Mouse (Mus musculus): Measurements from ENCODE around the gene Olfr1183. TPM values are rescaled to one million over a fixed set of nuclear protein-coding genes. Genes with fewer than 3 reads are reported as not detected.

The Olfr1183 gene
- polyA plus RNA-seq, 2 experiments: not detected

DNA sequence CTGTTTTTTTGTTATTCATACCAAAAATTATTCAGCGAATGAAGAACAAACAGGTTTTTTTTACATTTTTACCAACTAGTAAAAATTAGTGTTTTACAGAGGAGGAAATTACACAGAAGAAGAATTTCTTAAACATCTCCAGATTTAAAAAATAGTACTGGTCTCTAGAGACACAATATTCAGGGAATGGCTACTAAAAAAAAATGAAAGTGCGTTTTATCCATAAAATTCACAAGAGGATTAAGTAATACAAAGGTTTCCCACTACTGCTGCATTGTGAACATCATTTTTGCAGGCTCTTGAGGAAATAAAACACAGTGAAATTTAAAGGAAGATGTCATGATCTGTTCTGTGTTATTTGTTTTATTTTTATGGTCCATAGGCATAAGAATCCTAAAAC, 28.6 kb downstream of the Olfr1183 start, which contains the start of gene Olfr1184:
Gene Olfr1184 (plus strand): TSS at position 301 of the 400 bp plus-strand sequence.
- no peak for TF ChIP-seq EP300 (IDR thresholded peaks at IDR 0.05; ENCODE audit: low read depth)
- no peak for TF ChIP-seq CTCF (IDR thresholded peaks at IDR 0.05; ENCODE audit: low read depth)
- no peak within 1 kb of the TSS for H3K27ac ChIP-seq
- H3K4me2 ChIP-seq (ENCODE audit: low read depth): no peak within 1 kb of the TSS
- 65% methylated on average over 2 of the region's 2 CpGs for WGBS (ENCODE audit: insufficient replicate concordance)
- no peak within 1 kb of the TSS for H3K4me3 ChIP-seq (ENCODE audit: insufficient read depth in 1 of 2, low read depth in 2 of 2, low read length in 2 of 2)
- no peaks in the 10 kb centered on the region for H3K9me3 ChIP-seq (ENCODE audit: control insufficient read depth, low read length)
- H3K36me3 ChIP-seq (replicated peaks; ENCODE audit: control insufficient read depth, insufficient read depth, low read depth): no peaks in the 10 kb centered on the region
- H3K27me3 ChIP-seq (ENCODE audit: control insufficient read depth, insufficient read depth, low read length): no peaks in the 10 kb centered on the region
- no peaks in the 10 kb centered on the region for H3K4me1 ChIP-seq (replicated peaks; ENCODE audit: control insufficient read depth in 2 of 2, insufficient read depth in 2 of 2, low read length in 1 of 2)
- H3K9ac ChIP-seq (replicated peaks): no peak within 1 kb of the TSS
- ATAC-seq (ENCODE audit: insufficient read depth) (no peak), DNase-seq (ENCODE audit: low read depth in 3 of 3, low spot score in 3 of 3) (no peak)

DNA sequence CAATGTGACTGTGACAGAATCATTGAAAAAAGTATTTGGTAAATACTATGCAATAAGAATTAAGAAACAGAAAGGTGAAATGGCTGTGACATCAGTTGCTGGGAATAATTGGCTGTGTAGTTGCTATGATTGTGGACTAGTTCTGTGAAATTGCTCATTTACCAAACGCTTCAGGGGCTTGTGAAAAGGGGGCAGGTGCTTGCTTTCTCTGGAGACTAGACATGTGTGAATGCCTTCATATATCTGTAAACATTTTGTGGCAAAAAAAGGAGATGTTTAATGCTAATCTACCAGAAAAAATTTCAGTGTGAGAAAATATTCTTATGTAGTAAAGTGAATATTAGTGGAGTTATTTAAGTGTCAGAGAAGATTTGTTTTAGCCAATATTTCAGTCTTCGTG, 38.4 kb downstream of the Olfr1183 start, which contains the start of gene Olfr1185-ps1:
Gene Olfr1185-ps1 (plus strand): TSS at position 301 of the 400 bp plus-strand sequence.
- no peaks in the 10 kb centered on the region for H3K36me3 ChIP-seq (replicated peaks; ENCODE audit: control insufficient read depth, insufficient read depth, low read depth)
- H3K4me2 ChIP-seq (ENCODE audit: low read depth): no peak within 1 kb of the TSS
- no peaks in the 10 kb centered on the region for H3K4me1 ChIP-seq (replicated peaks; ENCODE audit: control insufficient read depth in 2 of 2, insufficient read depth in 2 of 2, low read length in 1 of 2)
- no peaks in the 10 kb centered on the region for H3K9me3 ChIP-seq (ENCODE audit: control insufficient read depth, low read length)
- TF ChIP-seq EP300 (IDR thresholded peaks at IDR 0.05; ENCODE audit: low read depth) (no peak), CTCF (IDR thresholded peaks at IDR 0.05; ENCODE audit: low read depth) (no peak)
- H3K27ac ChIP-seq: no peak within 1 kb of the TSS
- H3K9ac ChIP-seq (replicated peaks): no peak within 1 kb of the TSS
- DNase-seq (ENCODE audit: low read depth in 3 of 3, low spot score in 3 of 3) (no peak), ATAC-seq (ENCODE audit: insufficient read depth) (no peak)
- no peak within 1 kb of the TSS for H3K4me3 ChIP-seq (ENCODE audit: insufficient read depth in 1 of 2, low read depth in 2 of 2, low read length in 2 of 2)
- WGBS (ENCODE audit: insufficient replicate concordance): 36% methylated on average over 2 of the region's 2 CpGs
- H3K27me3 ChIP-seq (ENCODE audit: control insufficient read depth, insufficient read depth, low read length): no peaks in the 10 kb centered on the region

GRCm38 (mm10) chr2:88518251-88518650, 63.6 kb downstream of the Olfr1183 start, which contains the start of gene Olfr1186:
TSS of gene Olfr1186 (plus strand) at chr2:88518551.
- H3K4me3 ChIP-seq (ENCODE audit: insufficient read depth in 1 of 2, low read depth in 2 of 2, low read length in 2 of 2): no peak within 1 kb of the TSS
- WGBS (ENCODE audit: insufficient replicate concordance): 73% methylated on average over 2 of the region's 2 CpGs
- no peak for TF ChIP-seq CTCF (IDR thresholded peaks at IDR 0.05; ENCODE audit: low read depth)
- no peak for TF ChIP-seq EP300 (IDR thresholded peaks at IDR 0.05; ENCODE audit: low read depth)
- H3K4me2 ChIP-seq (ENCODE audit: low read depth): no peak within 1 kb of the TSS
- H3K9me3 ChIP-seq (ENCODE audit: control insufficient read depth, low read length): no peaks in the 10 kb centered on the region
- no peaks in the 10 kb centered on the region for H3K36me3 ChIP-seq (replicated peaks; ENCODE audit: control insufficient read depth, insufficient read depth, low read depth)
- DNase-seq (ENCODE audit: low read depth in 3 of 3, low spot score in 3 of 3) (no peak), ATAC-seq (ENCODE audit: insufficient read depth) (no peak)
- H3K27me3 ChIP-seq (ENCODE audit: control insufficient read depth, insufficient read depth, low read length): no peaks in the 10 kb centered on the region
- no peaks in the 10 kb centered on the region for H3K4me1 ChIP-seq (replicated peaks; ENCODE audit: control insufficient read depth in 2 of 2, insufficient read depth in 2 of 2, low read length in 1 of 2)
- H3K27ac ChIP-seq: no peak within 1 kb of the TSS
- no peak within 1 kb of the TSS for H3K9ac ChIP-seq (replicated peaks)

Other genes with a start within 250 kb of the Olfr1183 start
- not detected in 2 replicates for gene Olfr1170, start 226.5 kb upstream of the Olfr1183 start, polyA plus RNA-seq (2012; rRNA removed)
- not detected in 2 replicates for gene Olfr1170, start 226.5 kb upstream of the Olfr1183 start, polyA plus RNA-seq (2014; fragmentation: Nextera tagmentation; extraction: Ambion mirVana)
- not detected in 2 replicates for gene Olfr1173, start 175.0 kb upstream of the Olfr1183 start, polyA plus RNA-seq (2012; rRNA removed)
- gene Olfr1173, start 175.0 kb upstream of the Olfr1183 start, polyA plus RNA-seq (2014; fragmentation: Nextera tagmentation; extraction: Ambion mirVana): not detected in 2 replicates
- not detected in 2 replicates for gene Olfr1174-ps, start 139.7 kb upstream of the Olfr1183 start, polyA plus RNA-seq (2012; rRNA removed)
- not detected in 2 replicates for gene Olfr1174-ps, start 139.7 kb upstream of the Olfr1183 start, polyA plus RNA-seq (2014; fragmentation: Nextera tagmentation; extraction: Ambion mirVana)
- gene Olfr1175-ps, start 127.7 kb upstream of the Olfr1183 start, polyA plus RNA-seq (2012; rRNA removed): not detected in 2 replicates
- gene Olfr1175-ps, start 127.7 kb upstream of the Olfr1183 start, polyA plus RNA-seq (2014; fragmentation: Nextera tagmentation; extraction: Ambion mirVana): not detected in 2 replicates
- not detected in 2 replicates for gene Olfr1176, start 118.1 kb upstream of the Olfr1183 start, polyA plus RNA-seq (2012; rRNA removed)
- not detected in 2 replicates for gene Olfr1176, start 118.1 kb upstream of the Olfr1183 start, polyA plus RNA-seq (2014; fragmentation: Nextera tagmentation; extraction: Ambion mirVana)
- not detected in 2 replicates for gene Olfr1177-ps, start 108.4 kb upstream of the Olfr1183 start, polyA plus RNA-seq (2012; rRNA removed)
- gene Olfr1177-ps, start 108.4 kb upstream of the Olfr1183 start, polyA plus RNA-seq (2014; fragmentation: Nextera tagmentation; extraction: Ambion mirVana): not detected in 2 replicates
- not detected in 2 replicates for gene Olfr1178, start 67.8 kb upstream of the Olfr1183 start, polyA plus RNA-seq (2012; rRNA removed)
- gene Olfr1178, start 67.8 kb upstream of the Olfr1183 start, polyA plus RNA-seq (2014; fragmentation: Nextera tagmentation; extraction: Ambion mirVana): not detected in 2 replicates
- gene Olfr1179, start 48.4 kb upstream of the Olfr1183 start, polyA plus RNA-seq (2012; rRNA removed): not detected in 2 replicates
- gene Olfr1179, start 48.4 kb upstream of the Olfr1183 start, polyA plus RNA-seq (2014; fragmentation: Nextera tagmentation; extraction: Ambion mirVana): not detected in 2 replicates
- not detected in 2 replicates for gene Olfr1180, start 35.7 kb upstream of the Olfr1183 start, polyA plus RNA-seq (2012; rRNA removed)
- not detected in 2 replicates for gene Olfr1180, start 35.7 kb upstream of the Olfr1183 start, polyA plus RNA-seq (2014; fragmentation: Nextera tagmentation; extraction: Ambion mirVana)
- not detected in 2 replicates for gene Olfr1181, start 28.7 kb upstream of the Olfr1183 start, polyA plus RNA-seq (2012; rRNA removed)
- gene Olfr1181, start 28.7 kb upstream of the Olfr1183 start, polyA plus RNA-seq (2014; fragmentation: Nextera tagmentation; extraction: Ambion mirVana): not detected in 2 replicates
- gene Gm13757, start 5.7 kb upstream of the Olfr1183 start, polyA plus RNA-seq (2012; rRNA removed): not detected in 2 replicates
- gene Gm13757, start 5.7 kb upstream of the Olfr1183 start, polyA plus RNA-seq (2014; fragmentation: Nextera tagmentation; extraction: Ambion mirVana): not detected in 2 replicates
- gene Olfr1184, start 28.7 kb downstream of the Olfr1183 start, polyA plus RNA-seq (2012; rRNA removed): not detected in 2 replicates
- not detected in 2 replicates for gene Olfr1184, start 28.7 kb downstream of the Olfr1183 start, polyA plus RNA-seq (2014; fragmentation: Nextera tagmentation; extraction: Ambion mirVana)
- not detected in 2 replicates for gene Olfr1185-ps1, start 38.5 kb downstream of the Olfr1183 start, polyA plus RNA-seq (2012; rRNA removed)
- not detected in 2 replicates for gene Olfr1185-ps1, start 38.5 kb downstream of the Olfr1183 start, polyA plus RNA-seq (2014; fragmentation: Nextera tagmentation; extraction: Ambion mirVana)
- not detected in 2 replicates for gene Olfr1186, start 63.7 kb downstream of the Olfr1183 start, polyA plus RNA-seq (2012; rRNA removed)
- not detected in 2 replicates for gene Olfr1186, start 63.7 kb downstream of the Olfr1183 start, polyA plus RNA-seq (2014; fragmentation: Nextera tagmentation; extraction: Ambion mirVana)
- not detected in 2 replicates for gene Olfr1188, start 102.1 kb downstream of the Olfr1183 start, polyA plus RNA-seq (2012; rRNA removed)
- not detected in 2 replicates for gene Olfr1188, start 102.1 kb downstream of the Olfr1183 start, polyA plus RNA-seq (2014; fragmentation: Nextera tagmentation; extraction: Ambion mirVana)
- not detected in 2 replicates for gene Olfr1189, start 131.6 kb downstream of the Olfr1183 start, polyA plus RNA-seq (2012; rRNA removed)
- not detected in 2 replicates for gene Olfr1189, start 131.6 kb downstream of the Olfr1183 start, polyA plus RNA-seq (2014; fragmentation: Nextera tagmentation; extraction: Ambion mirVana)
- not detected in 2 replicates for gene Olfr1191-ps1, start 185.7 kb downstream of the Olfr1183 start, polyA plus RNA-seq (2012; rRNA removed)
- gene Olfr1191-ps1, start 185.7 kb downstream of the Olfr1183 start, polyA plus RNA-seq (2014; fragmentation: Nextera tagmentation; extraction: Ambion mirVana): not detected in 2 replicates
- not detected in 2 replicates for gene Olfr1192-ps1, start 193.6 kb downstream of the Olfr1183 start, polyA plus RNA-seq (2012; rRNA removed)
- gene Olfr1192-ps1, start 193.6 kb downstream of the Olfr1183 start, polyA plus RNA-seq (2014; fragmentation: Nextera tagmentation; extraction: Ambion mirVana): not detected in 2 replicates
- not detected in 2 replicates for gene Olfr1193, start 220.8 kb downstream of the Olfr1183 start, polyA plus RNA-seq (2012; rRNA removed)
- not detected in 2 replicates for gene Olfr1193, start 220.8 kb downstream of the Olfr1183 start, polyA plus RNA-seq (2014; fragmentation: Nextera tagmentation; extraction: Ambion mirVana)
- gene Olfr1195, start 234.3 kb downstream of the Olfr1183 start, polyA plus RNA-seq (2012; rRNA removed): not detected in 2 replicates
- not detected in 2 replicates for gene Olfr1195, start 234.3 kb downstream of the Olfr1183 start, polyA plus RNA-seq (2014; fragmentation: Nextera tagmentation; extraction: Ambion mirVana)
- gene Olfr1196, start 249.7 kb downstream of the Olfr1183 start, polyA plus RNA-seq (2012; rRNA removed): not detected in 2 replicates
- gene Olfr1196, start 249.7 kb downstream of the Olfr1183 start, polyA plus RNA-seq (2014; fragmentation: Nextera tagmentation; extraction: Ambion mirVana): not detected in 2 replicates